Mouse (Mus musculus): ENCODE data around the gene Arhgap31. TPM values are rescaled to one million over a fixed set of nuclear protein-coding genes. Genes with fewer than 3 reads are reported as not detected.

The Arhgap31 gene
- polyA plus RNA-seq, 1 experiment from 2014 or later, result 17.3 TPM

DNA sequence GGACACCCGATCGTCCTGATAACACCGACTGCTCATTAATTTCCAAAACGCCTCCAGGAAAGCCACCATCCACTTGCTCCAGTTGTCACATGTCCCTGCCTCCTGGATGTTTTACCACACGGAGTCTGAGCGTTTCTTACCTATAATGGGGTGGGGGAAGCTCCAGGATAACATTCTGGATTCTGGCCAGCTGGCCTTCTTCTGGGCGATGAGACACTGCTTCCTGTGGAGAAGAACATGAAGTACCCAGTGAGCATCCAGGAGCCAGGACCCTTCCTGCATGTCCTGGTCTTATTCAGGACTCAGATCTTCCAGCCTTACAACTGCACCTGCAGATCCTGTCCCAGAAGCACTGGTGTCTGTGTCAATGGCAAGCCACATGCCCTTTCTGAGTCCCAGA is 87.7 kb downstream of the Arhgap31 start:
- Histone ChIP-seq H3K9me3 (ENCODE audit: control insufficient read depth, low read length) (no peaks in the 10 kb centered on the region), H3K27me3 (replicated peaks; ENCODE audit: control insufficient read depth, insufficient read depth, low read length) (no peaks in the 10 kb centered on the region), H3K4me2 (ENCODE audit: low read depth, low read length) (no peak overlapping the region), H3K36me3 (ENCODE audit: control insufficient read depth, insufficient read depth, low read length) (peaks cover 20% of the 10 kb centered on the region; the same call in 1 of the 2 replicates), H3K9ac (ENCODE audit: low read depth, low read length) (no peak overlapping the region), H3K4me3 (ENCODE audit: low read depth, low read length) (no peak overlapping the region), H3K27ac (replicated peaks; ENCODE audit: low read depth, low read length) (no peak overlapping the region), H3K4me1 (ENCODE audit: control insufficient read depth, insufficient read depth, low read length) (no peaks in the 10 kb centered on the region)
- 90% methylated on average over 7 of the region's 7 CpGs for WGBS
- ATAC-seq (ENCODE audit: low read depth), result no peak
- DNase-seq (ENCODE audit: low spot score), result no peak

DNA sequence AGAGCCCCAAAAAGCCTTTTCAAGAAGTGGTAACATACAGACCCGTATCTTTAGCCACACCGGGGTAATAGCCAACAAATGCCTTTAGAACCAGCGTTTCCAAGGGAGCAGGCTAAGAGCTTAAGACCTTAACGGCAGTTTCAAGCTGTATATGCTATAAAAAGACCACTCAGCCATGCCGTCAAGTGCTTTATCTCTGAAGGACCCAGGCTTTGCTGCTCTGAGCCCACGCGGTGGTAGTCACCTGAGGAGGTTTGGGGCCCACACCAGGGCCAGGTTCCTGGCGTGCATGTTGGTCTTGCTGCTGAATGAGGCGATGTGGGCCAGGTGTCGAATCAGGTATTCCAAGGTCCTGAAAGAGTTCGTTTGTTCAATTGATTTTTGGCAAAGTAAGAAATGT is 88.8 kb downstream of the Arhgap31 start:
- peaks cover 23% of the 10 kb centered on the region; the same call in 1 of the 2 replicates for H3K36me3 ChIP-seq (ENCODE audit: control insufficient read depth, insufficient read depth, low read length)
- no peaks in the 10 kb centered on the region for H3K27me3 ChIP-seq (replicated peaks; ENCODE audit: control insufficient read depth, insufficient read depth, low read length)
- H3K4me3 ChIP-seq (ENCODE audit: low read depth, low read length), result no peak overlapping the region
- H3K4me2 ChIP-seq (ENCODE audit: low read depth, low read length), result no peak overlapping the region
- ATAC-seq (ENCODE audit: low read depth) (no peak), DNase-seq (ENCODE audit: low spot score) (no peak)
- H3K27ac ChIP-seq (replicated peaks; ENCODE audit: low read depth, low read length), result no peak overlapping the region
- H3K9me3 ChIP-seq (ENCODE audit: control insufficient read depth, low read length), result no peaks in the 10 kb centered on the region
- 89% methylated on average over 11 of the region's 11 CpGs for WGBS
- no peaks in the 10 kb centered on the region for H3K4me1 ChIP-seq (ENCODE audit: control insufficient read depth, insufficient read depth, low read length)
- no peak overlapping the region for H3K9ac ChIP-seq (ENCODE audit: low read depth, low read length)

DNA sequence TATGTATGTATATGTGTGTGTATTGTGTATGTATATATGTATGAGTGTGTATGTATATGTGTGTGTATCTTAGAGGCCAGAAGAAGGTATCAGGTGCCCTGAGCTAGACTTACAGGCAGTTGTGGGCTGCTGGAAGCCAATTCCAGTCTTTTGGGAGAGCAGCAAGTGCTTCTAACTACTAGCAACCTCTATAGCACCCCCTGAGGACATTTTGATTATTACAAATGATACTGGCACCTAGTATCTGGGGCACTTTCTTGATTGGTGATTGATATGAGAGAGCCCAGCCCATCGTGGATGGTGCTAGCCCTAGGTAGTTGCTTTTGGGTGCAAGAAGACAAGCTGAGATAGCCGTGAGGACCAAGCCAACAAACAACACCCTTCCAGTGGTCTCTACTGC is 90.8 kb downstream of the Arhgap31 start:
- Histone ChIP-seq H3K4me3 (ENCODE audit: low read depth, low read length) (no peak overlapping the region), H3K27me3 (replicated peaks; ENCODE audit: control insufficient read depth, insufficient read depth, low read length) (no peaks in the 10 kb centered on the region), H3K9me3 (ENCODE audit: control insufficient read depth, low read length) (no peaks in the 10 kb centered on the region), H3K27ac (replicated peaks; ENCODE audit: low read depth, low read length) (no peak overlapping the region), H3K4me1 (ENCODE audit: control insufficient read depth, insufficient read depth, low read length) (no peaks in the 10 kb centered on the region), H3K36me3 (ENCODE audit: control insufficient read depth, insufficient read depth, low read length) (peaks cover 31% of the 10 kb centered on the region), H3K4me2 (ENCODE audit: low read depth, low read length) (no peak overlapping the region), H3K9ac (ENCODE audit: low read depth, low read length) (no peak overlapping the region)
- DNase-seq (ENCODE audit: low spot score) (no peak), ATAC-seq (ENCODE audit: low read depth) (no peak)
- 70% methylated on average over 2 of the region's 2 CpGs for WGBS

GRCm38 (mm10) chr16:38620696-38621450 is 92.2 kb downstream of the Arhgap31 start:
- no peak overlapping the region for H3K4me2 ChIP-seq (ENCODE audit: low read depth, low read length)
- H3K36me3 ChIP-seq (ENCODE audit: control insufficient read depth, insufficient read depth, low read length), result peaks cover 31% of the 10 kb centered on the region
- H3K4me3 ChIP-seq (ENCODE audit: low read depth, low read length), result no peak overlapping the region
- no peaks in the 10 kb centered on the region for H3K9me3 ChIP-seq (ENCODE audit: control insufficient read depth, low read length)
- no peaks in the 10 kb centered on the region for H3K27me3 ChIP-seq (replicated peaks; ENCODE audit: control insufficient read depth, insufficient read depth, low read length)
- DNase-seq (ENCODE audit: low spot score), result no peak
- H3K9ac ChIP-seq (ENCODE audit: low read depth, low read length), result no peak overlapping the region
- no peak for ATAC-seq (ENCODE audit: low read depth)
- no peaks in the 10 kb centered on the region for H3K4me1 ChIP-seq (ENCODE audit: control insufficient read depth, insufficient read depth, low read length)
- WGBS, result 90% methylated on average over 16 of the region's 16 CpGs
- no peak overlapping the region for H3K27ac ChIP-seq (replicated peaks; ENCODE audit: low read depth, low read length)

- Histone ChIP-seq H3K9ac (ENCODE audit: low read depth, low read length) (no peak overlapping the region), H3K4me2 (ENCODE audit: low read depth, low read length) (no peak overlapping the region), H3K4me3 (ENCODE audit: low read depth, low read length) (no peak overlapping the region), H3K4me1 (ENCODE audit: control insufficient read depth, insufficient read depth, low read length) (no peaks in the 10 kb centered on the region), H3K36me3 (ENCODE audit: control insufficient read depth, insufficient read depth, low read length) (peaks cover 16% of the 10 kb centered on the region), H3K9me3 (ENCODE audit: control insufficient read depth, low read length) (no peaks in the 10 kb centered on the region), H3K27ac (replicated peaks; ENCODE audit: low read depth, low read length) (no peak overlapping the region), H3K27me3 (replicated peaks; ENCODE audit: control insufficient read depth, insufficient read depth, low read length) (no peaks in the 10 kb centered on the region)
- DNase-seq (ENCODE audit: low spot score) (peak; percentile 79), ATAC-seq (ENCODE audit: low read depth) (0 out of 2 replicates have a peak, but pooled peaks have one; percentile 50)
- WGBS, result 24% methylated on average over 6 of the region's 6 CpGs
Measured at GRCm38 (mm10) chr16:38619054-38619453, 94.0 kb downstream of the Arhgap31 start.

GRCm38 (mm10) chr16:38617977-38618376 is 95.1 kb downstream of the Arhgap31 start:
- ATAC-seq (ENCODE audit: low read depth) (no peak), DNase-seq (ENCODE audit: low spot score) (no peak)
- H3K4me3 ChIP-seq (ENCODE audit: low read depth, low read length), result no peak overlapping the region
- peaks cover 15% of the 10 kb centered on the region for H3K36me3 ChIP-seq (ENCODE audit: control insufficient read depth, insufficient read depth, low read length)
- H3K4me1 ChIP-seq (ENCODE audit: control insufficient read depth, insufficient read depth, low read length), result 0 out of 2 replicates have a peak, but pooled peaks cover under 1% of the 10 kb centered on the region
- no peak overlapping the region for H3K9ac ChIP-seq (ENCODE audit: low read depth, low read length)
- H3K9me3 ChIP-seq (ENCODE audit: control insufficient read depth, low read length), result no peaks in the 10 kb centered on the region
- no peak overlapping the region for H3K27ac ChIP-seq (replicated peaks; ENCODE audit: low read depth, low read length)
- no peak overlapping the region for H3K4me2 ChIP-seq (ENCODE audit: low read depth, low read length)
- no peaks in the 10 kb centered on the region for H3K27me3 ChIP-seq (replicated peaks; ENCODE audit: control insufficient read depth, insufficient read depth, low read length)
- 92% methylated on average over 13 of the region's 13 CpGs for WGBS

GRCm38 (mm10) chr16:38613646-38614045 is 99.4 kb downstream of the Arhgap31 start:
- H3K27me3 ChIP-seq (replicated peaks; ENCODE audit: control insufficient read depth, insufficient read depth, low read length), result no peaks in the 10 kb centered on the region
- peaks cover 38% of the 10 kb centered on the region for H3K36me3 ChIP-seq (ENCODE audit: control insufficient read depth, insufficient read depth, low read length)
- H3K4me1 ChIP-seq (ENCODE audit: control insufficient read depth, insufficient read depth, low read length), result peaks cover 8% of the 10 kb centered on the region; the same call in 1 of the 2 replicates
- H3K4me3 ChIP-seq (ENCODE audit: low read depth, low read length), result no peak overlapping the region
- no peak for ATAC-seq (ENCODE audit: low read depth)
- H3K27ac ChIP-seq (replicated peaks; ENCODE audit: low read depth, low read length), result no peak overlapping the region
- H3K4me2 ChIP-seq (ENCODE audit: low read depth, low read length), result no peak overlapping the region
- H3K9me3 ChIP-seq (ENCODE audit: control insufficient read depth, low read length), result 0 out of 2 replicates have a peak, but pooled peaks cover 10% of the 10 kb centered on the region
- 76% methylated on average over 6 of the region's 6 CpGs for WGBS
- no peak for DNase-seq (ENCODE audit: low spot score)
- no peak overlapping the region for H3K9ac ChIP-seq (ENCODE audit: low read depth, low read length)

- Histone ChIP-seq H3K36me3 (ENCODE audit: control insufficient read depth, insufficient read depth, low read length) (peaks cover 41% of the 10 kb centered on the region), H3K27me3 (replicated peaks; ENCODE audit: control insufficient read depth, insufficient read depth, low read length) (no peaks in the 10 kb centered on the region), H3K4me2 (ENCODE audit: low read depth, low read length) (no peak overlapping the region), H3K4me1 (ENCODE audit: control insufficient read depth, insufficient read depth, low read length) (peaks cover 8% of the 10 kb centered on the region; the same call in 1 of the 2 replicates), H3K27ac (replicated peaks; ENCODE audit: low read depth, low read length) (peak overlapping the region; percentile 45), H3K9me3 (ENCODE audit: control insufficient read depth, low read length) (0 out of 2 replicates have a peak, but pooled peaks cover 10% of the 10 kb centered on the region), H3K4me3 (ENCODE audit: low read depth, low read length) (no peak overlapping the region), H3K9ac (ENCODE audit: low read depth, low read length) (no peak overlapping the region)
- WGBS, result 36% methylated on average over 5 of the region's 5 CpGs
- ATAC-seq (ENCODE audit: low read depth), result peak; percentile 47; the same call in 1 of the 2 replicates
- peak; percentile 78 for DNase-seq (ENCODE audit: low spot score)
Measured at GRCm38 (mm10) chr16:38612646-38613045, 100.4 kb downstream of the Arhgap31 start.

GRCm38 (mm10) chr16:38609092-38609491 is 104.0 kb downstream of the Arhgap31 start:
- peaks cover 70% of the 10 kb centered on the region for H3K36me3 ChIP-seq (ENCODE audit: control insufficient read depth, insufficient read depth, low read length)

More at GRCm38 (mm10) chr16:38609092-38609491, 104.0 kb downstream of the Arhgap31 start:
- 60% methylated on average over 18 of the region's 18 CpGs for WGBS
- Histone ChIP-seq H3K4me1 (ENCODE audit: control insufficient read depth, insufficient read depth, low read length) (peaks cover 8% of the 10 kb centered on the region; the same call in 1 of the 2 replicates), H3K4me3 (ENCODE audit: low read depth, low read length) (no peak overlapping the region), H3K9me3 (ENCODE audit: control insufficient read depth, low read length) (0 out of 2 replicates have a peak, but pooled peaks cover 10% of the 10 kb centered on the region), H3K4me2 (ENCODE audit: low read depth, low read length) (no peak overlapping the region), H3K9ac (ENCODE audit: low read depth, low read length) (no peak overlapping the region), H3K27me3 (replicated peaks; ENCODE audit: control insufficient read depth, insufficient read depth, low read length) (no peaks in the 10 kb centered on the region), H3K27ac (replicated peaks; ENCODE audit: low read depth, low read length) (no peak overlapping the region)
- ATAC-seq (ENCODE audit: low read depth) (no peak), DNase-seq (ENCODE audit: low spot score) (no peak)
